Mouse (Mus musculus): Measurements from ENCODE around the gene Ccni.

Gene Ccni

DNA sequence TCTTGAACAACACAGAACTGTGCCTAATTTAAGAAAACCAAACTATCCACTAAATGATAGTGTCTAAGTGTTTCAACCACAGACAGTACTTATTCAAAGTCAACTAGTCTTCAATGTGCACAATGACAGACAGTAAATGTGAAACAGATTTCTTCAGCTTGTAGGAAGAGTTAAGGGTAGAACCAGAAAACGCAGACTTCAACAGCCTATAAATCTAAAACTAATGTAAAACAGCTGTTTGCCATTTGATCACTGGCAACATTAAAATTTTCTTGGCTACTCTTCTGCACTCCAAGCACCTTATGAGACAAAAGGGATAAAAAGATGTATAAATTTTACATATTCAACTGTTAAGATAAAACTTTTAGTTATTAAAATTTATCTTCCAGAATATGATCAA, 5.1 kb downstream of the Ccni start:
- DNase-seq (ENCODE audit: low spot score in 2 of 2): no peak

DNA sequence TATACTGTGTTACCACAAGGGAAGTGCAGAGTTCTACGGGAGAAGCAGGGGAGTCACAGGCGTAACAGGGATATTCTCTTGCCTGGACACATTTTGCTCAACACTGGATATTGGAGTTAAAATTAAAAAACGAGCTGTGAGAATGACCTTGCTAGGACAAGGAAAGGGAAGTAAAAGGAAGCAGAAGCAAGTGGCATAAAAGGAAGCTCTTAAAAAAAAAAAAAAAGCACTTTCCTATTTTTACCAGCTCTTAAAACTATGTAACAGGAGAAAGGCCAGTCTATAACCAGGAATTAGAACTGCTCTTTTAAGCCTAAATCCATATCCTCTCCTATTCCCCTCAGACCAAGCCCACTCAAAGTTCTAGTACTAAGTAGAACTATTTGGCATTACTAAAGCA, 8.1 kb downstream of the Ccni start:
- DNase-seq (ENCODE audit: low spot score in 2 of 2): no peak

DNA sequence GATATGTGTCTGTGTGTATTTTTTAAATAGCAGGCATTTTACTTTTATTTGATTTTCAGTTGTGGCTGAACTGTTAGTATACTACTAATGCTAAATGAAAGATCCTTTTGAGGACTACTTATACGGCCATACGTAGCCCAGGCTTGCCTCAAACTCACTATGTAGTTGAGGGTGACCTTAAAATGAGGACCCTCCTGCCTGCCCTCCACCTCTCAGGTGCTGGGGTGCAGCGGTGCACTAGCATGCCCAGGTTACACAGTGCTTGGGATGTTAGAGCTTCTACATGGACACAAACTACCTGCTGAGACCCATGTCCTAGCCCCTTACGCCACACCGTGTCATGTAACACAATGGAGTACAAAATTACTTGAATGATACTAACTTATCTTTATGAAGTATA, 15.9 kb downstream of the Ccni start:
- no peak for DNase-seq (ENCODE audit: low spot score in 2 of 2)

DNA sequence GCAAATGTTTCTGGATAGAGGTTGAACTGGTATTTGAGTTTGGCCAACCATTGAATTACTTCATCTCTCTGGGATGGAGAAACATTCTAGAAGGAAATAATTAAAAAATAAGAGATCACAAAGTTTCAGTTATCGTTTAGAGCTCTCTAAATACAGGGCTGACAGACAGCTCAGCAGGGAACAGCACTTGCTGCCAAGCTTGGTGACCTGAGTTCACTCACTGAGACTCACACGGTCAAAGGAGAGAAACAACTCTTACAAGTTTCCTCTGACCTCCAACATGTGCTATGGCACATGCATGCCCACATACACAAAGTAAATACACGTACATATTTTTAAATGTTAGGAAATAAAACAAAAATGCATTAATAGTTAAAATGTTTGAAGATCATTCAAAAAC, 16.7 kb downstream of the Ccni start:
- DNase-seq (ENCODE audit: low spot score in 2 of 2): no peak

DNA sequence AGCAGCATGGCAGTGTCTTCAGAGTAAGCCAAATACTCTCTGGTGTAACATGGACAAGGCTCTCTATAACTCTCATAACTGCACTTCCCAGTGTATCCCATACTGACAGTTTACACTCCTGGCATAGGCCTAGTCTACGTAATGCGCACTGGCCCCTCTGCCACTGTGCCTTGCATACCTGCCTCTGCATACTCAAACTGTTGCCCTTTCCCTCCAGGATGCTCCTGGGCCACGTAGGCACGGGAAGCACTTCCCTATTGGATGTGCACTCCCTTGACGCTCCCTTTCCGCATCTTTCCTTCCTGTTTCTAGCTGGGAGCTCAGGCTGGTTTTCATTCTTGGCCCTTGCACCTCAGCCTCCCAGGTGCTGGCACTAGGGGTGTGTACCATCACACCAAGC, 21.7 kb downstream of the Ccni start:
- DNase-seq (ENCODE audit: low spot score in 2 of 2): no peak

DNA sequence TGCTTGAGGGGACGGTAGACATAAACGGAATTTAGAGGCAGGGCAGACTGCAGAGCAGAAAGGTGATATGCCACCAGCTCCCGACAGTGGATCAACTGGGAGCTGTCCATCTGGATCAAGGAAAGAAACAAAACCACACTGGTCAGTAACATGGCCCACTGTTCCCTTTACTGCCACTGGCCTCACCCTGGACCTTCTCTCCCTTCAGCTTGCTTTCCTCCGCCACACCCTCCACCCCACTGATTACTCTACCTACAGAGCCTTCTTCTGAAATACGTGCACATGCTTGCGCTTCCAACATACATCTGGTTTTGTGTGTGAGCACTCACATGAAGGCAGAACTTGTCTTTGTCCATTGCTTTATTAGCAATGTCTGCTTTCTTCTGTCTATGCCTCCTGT, 23.0 kb downstream of the Ccni start:
- DNase-seq (ENCODE audit: low spot score in 2 of 2): no peak

DNA sequence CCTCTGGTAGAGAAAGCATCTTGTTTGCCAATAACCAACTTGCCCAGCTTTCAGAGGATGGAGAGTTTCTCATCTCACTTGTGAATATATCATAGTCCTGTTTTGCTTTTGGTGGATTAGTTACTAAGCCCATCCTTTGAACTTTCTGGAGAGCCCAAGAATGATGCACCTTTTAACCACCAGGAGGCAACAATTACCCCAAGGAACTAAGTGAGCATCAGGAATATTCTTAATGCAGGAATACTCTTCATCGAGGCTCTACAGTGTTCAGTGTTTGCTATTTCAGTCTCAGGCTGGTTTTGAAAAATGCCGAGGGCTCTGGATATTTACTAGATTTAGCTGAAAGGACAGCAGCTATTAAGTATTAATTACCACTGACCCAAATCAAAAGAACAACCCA, 26.0 kb downstream of the Ccni start:
- DNase-seq (ENCODE audit: low spot score in 2 of 2): no peak

DNA sequence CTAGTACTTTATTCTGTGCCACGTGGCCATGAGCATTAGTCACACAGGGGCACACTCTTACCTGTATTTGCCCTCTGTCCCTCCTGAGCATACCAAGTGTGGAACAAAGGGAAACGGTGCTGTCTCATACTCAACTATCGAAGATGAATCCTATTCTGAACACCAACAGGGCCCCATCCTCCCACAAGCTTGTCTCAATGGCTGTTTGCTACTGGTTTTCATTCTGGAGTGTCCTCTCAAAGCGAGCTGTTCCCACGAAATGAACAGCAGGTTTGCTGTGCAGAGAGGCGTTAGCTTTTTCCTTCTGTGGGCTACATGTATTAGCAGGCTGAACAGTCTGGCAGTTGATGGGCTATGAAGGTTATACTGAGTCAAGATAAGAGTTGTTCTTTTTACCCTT, 27.7 kb downstream of the Ccni start:
- no peak for DNase-seq (ENCODE audit: low spot score in 2 of 2)

DNA sequence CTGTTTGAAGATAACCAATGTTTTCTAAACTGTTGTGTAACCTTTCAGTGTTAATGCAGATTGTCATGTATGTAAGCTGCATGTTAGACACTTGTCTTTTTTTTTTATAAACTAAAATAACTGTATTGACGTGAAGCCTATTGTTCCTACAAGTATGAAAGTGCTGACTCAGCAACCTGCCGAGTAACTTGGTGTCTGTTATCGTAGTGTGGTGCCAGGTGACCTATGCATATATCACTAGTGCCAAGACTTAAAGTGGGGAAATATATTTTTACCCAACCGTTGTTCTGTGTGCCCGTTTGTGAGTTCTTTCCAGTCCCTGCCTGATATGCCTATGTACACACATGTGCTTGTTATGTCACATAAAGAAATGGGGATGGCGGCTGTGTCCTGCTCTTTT, 31.6 kb downstream of the Ccni start:
- DNase-seq (ENCODE audit: low spot score in 2 of 2): no peak

DNA sequence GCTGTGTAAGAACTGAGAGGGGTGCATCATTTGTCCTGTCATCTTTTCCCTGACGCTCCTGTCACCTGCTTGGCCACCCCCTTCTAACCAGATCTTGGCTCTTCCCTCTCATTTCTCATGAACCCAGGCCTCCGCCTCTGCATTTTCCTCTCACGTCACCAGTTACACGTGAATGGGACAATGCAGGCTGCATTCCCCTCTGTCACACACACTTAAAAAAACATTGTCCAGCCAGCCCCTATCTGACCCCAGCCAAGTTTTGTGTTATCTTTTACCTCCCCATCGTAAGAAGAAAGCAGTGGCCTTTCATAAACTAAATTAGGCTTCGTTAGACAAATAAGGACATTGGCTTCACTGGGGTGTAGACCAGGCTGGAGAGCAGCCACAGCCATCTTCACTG, 33.8 kb downstream of the Ccni start:
- DNase-seq (ENCODE audit: low spot score in 2 of 2): no peak

DNA sequence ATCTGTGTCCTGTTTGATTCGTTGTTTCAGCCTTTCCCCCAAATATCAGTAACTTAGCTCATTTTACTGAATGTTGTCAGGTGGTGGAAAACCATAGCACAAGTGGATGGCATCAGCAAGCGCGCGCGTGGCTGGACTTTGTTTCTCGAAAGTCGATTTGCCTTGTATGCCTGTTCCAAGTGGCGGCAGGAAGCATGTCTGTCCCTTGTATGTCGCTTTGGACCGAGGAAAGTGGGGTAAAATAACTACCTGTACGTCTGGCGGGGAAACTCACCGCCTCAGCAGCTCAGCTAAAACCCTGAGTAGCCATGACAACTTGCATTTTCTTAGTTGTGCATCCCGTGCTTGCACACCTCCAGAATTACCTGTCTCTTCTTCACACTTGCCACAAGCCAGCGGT, 34.9 kb downstream of the Ccni start:
- no peak for DNase-seq (ENCODE audit: low spot score in 2 of 2)

DNA sequence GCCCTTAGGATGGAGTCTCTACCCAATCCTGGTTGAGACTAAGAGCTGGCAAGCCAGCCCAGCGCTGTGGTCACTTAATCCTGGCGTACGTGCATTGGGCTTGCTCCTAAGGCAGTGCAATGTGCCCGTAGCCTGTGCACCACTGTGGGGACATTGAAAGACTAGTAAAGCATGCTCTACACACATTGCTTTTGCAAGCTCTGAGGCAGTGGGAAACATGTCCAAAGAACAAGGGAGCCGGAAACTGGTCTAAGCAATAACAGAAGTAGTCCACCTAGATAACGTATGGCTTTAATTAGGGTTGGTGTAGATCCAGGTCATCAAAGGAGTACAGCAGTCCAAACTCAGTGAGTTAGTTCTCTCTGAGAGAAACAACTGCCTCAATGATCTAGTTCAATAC, 37.6 kb downstream of the Ccni start:
- no peak for DNase-seq (ENCODE audit: low spot score in 2 of 2)

DNA sequence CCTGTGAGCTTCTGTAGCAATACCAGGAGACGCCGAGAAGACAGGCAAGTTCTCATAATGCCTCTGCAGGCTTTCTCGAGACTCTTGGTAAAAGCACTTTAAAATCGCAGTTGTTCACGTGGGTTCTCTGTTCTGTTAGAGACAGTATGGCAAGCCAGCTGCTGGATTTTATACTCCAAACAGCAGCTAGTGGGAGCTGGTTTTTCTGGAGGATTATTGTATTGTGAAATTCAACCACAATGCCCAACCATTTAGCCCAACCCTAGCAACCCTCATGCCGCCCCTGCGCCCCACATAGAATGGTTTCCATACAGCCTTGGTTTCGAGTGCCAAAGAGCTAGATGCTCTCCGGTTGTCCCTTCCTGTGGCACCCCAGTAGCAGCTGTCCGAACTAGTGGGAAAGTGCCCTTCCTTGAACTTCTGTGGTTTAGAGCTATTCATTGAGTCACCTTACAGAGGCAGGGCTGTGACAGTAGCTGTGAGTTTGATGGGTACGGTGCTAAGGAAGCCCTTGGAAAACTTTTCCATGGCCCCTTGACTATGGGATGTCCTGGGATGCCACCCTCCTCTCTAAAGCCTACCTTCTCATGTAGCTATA, 38.3 kb downstream of the Ccni start:
- no peak for DNase-seq (ENCODE audit: low spot score in 2 of 2)

DNA sequence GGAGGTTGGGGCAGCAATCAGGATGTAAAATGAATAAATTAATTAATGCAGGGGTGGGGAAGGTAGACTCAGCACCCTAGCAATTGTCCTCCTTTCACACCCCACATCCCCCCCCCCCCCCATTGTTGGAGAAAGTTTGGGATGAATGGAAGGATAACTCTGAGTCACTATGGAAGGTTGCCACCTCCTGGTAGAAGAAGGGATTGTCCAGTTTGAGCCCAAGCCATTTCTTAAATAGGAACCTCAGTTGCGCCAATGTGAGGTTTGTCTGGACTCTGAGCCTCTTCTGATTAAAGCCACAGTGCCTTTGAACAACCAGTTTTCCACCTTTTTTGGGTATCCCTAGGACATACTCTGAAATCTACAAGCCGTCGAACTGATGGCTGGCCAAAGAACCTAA, 42.8 kb downstream of the Ccni start:
- peak in 1 of 2 experiments; percentile 13 for DNase-seq (ENCODE audit: low spot score in 2 of 2)

DNA sequence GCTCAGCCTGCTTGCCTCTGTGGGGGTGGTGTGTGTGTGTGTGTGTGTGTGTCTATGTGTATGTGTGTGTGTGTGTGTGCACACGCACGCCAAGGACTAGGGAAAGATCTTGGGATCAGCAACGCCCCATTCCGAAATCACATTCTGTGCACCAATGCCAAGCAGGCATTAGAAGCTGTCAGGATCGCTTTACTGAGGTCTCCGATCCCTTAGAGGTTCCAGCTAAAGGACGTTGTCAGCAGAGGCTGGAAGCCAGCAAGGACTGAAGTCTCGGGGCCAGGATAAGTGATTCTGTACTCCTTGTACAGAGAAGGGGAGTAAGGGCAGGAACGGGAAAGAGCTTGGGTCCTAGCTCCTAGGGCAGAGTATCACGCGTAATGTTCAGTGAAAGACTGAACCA, 51.9 kb downstream of the Ccni start:
- DNase-seq (ENCODE audit: low spot score in 2 of 2): no peak

DNA sequence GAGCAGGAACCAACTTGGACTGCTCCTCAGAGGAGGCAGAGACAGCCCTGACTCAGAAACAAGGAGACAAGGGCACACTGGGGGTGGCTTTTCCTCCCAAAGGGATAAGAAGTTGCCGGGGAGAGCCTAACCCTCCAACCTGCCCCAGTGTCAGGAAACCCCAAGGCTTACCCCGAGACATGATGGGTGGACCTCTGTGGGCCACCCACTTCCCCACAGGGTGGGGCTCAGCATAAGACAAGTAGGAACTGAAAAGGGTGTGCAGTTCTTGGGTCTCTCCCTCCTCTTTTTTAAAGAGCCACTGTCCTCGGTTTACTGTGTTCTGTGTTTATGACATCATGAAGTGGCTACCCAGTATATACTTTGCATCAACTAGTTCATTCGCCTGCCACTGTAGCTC, 53.8 kb downstream of the Ccni start:
- peak; percentile 11 to 21 for DNase-seq (ENCODE audit: low spot score in 2 of 2)

DNA sequence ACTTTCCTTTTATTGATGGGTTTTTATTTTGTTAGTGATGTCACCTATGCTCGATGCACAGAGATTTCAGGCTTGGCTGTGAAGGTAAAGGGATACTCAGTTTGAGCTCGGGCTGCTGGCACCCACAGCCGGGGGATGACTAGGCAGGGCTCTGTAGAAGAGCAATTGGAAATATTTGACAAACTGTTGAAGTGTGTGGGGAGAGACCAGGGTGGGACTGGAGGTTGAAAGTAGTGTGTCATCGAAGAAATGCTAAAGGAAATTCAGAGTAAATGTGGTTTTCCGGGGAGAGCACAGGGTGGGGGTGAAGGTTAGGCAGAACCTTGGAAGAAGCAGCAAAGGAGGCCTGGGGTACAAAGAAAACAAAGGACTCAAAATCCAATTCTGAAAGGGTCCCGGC, 54.3 kb downstream of the Ccni start:
- DNase-seq (ENCODE audit: low spot score in 2 of 2): no peak

DNA sequence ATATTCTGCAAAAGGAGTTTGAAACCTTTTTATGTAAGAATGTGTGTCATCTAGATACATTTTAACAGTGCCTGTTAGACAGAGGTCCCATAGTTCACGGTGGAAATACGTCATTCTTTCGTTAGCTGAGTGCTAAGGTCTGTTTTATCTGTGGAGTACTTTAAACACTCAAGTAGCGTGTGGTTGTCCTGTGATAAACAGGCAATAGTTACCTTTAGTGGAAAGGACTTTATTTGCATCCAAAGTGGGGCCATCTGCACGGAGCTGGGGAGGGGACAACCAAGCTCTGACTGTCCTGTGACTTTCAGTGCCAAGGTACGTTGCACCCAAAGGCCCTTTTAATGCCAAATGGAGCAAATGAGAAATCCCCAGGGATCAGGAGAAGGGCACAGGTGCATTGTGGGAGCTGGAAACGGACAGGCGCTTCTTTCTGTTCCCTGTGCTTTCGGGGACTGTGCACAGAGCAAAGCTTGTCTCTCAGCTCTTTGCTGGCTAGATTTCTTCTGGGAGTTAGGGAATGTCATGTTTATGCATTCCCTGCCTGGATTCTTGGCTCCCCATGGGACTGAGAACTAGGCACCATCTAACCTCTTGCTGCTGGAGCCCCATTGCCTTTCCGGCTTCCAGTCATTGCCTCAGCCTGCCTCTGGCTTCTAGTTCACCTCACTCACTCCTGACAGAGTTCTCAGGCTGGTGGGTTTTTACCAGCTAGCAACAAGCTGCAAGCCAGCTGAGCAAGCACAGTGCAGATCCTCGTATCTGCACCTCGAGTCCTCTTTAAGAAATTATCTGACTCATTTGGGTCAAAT, 56.1 kb downstream of the Ccni start:
- DNase-seq (ENCODE audit: low spot score in 2 of 2): no peak

DNA sequence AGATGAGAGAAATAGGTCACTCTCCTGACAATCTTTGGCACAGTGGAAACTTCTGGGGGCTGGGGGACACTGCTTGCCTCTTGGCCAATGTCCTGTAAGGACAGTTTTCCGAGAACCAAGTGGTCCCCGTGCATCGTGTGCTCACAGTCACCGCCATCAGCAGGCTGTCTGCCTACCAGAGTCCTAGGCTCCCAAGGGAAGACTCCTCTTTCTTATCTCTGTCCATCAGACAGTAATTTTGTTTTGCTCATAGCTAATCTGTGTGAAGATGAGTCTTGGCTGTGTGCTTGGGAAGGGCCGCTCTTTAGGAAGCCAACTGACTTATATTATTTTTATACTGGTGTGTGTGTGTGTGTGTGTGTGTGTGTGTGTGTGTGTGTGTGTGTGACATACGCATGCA, 60.8 kb downstream of the Ccni start:
- DNase-seq (ENCODE audit: low spot score in 2 of 2): no peak

DNA sequence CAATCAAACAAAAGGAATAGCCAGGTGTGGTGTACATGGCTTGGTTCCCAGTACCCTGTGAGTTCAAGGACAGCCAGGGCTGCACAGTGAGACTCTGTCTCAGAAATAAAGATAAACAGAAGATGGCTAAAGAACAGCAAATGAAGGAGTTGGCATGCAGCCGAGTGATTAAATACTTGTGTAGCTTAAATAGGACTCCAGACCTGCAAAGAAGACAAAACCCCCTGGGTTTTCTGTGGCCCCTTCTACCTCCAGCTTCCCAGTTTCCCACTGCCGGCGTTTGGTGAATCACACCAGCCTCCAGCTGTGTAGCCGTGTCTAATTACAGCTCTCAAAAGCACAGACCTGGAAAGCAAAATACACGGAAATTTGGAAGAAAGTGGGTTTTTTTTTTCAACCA, 61.4 kb downstream of the Ccni start:
- no peak for DNase-seq (ENCODE audit: low spot score in 2 of 2)

DNA sequence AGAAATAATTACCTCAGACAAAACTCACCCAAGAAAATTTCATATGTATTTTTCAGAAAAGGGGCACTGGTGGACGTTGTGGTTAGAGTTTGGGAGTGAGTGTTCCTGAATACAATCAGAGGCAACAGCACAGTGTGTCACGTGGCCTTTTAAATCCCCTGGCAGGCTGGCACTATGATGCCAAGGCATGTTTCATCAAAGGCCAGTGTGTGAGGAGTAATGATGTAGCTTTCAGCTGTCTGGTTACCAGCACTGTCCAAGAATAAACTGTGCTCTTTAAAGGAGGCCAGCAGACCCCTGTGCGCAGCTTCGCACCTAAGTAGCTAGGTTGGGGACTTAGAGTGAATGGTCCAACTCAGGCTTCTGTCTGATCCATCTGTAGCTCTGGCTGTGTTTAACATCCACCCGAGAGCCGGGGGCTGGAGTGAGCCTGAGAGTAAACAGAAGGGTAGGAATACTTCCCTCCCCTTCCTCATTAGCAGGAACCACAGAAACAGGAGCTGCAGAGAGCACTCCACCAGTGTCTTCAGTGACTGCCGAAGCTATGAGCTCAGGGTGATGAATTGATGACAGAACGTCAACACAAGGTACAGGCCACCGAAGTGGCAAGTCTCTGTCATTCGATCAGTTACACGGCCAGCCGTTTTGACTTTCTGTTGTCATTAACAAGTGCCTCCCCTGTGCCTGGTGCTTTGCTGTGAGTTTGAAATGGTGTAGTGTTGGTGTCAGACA, 62.8 kb downstream of the Ccni start:
- no peak for DNase-seq (ENCODE audit: low spot score in 2 of 2)

DNA sequence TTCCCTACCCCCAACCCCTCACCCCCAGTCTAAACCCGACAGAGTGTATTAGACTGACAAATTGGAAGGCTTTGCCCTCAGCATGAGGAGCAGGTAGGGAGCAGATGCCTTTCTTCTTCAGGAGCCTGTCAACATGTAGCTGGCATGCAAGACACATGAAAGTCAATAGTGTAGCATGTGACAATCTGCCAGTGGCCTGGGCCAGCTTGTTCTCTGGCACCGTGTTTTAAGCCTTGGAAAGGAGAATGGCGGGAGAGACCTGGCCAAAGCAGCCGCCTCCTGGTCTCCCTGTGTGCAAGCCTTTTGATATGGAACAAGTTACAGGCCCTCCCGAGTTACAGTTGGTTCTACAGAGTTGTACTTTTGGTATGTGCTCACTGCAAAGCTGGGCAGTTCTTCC, 65.5 kb downstream of the Ccni start:
- no peak for DNase-seq (ENCODE audit: low spot score in 2 of 2)

DNA sequence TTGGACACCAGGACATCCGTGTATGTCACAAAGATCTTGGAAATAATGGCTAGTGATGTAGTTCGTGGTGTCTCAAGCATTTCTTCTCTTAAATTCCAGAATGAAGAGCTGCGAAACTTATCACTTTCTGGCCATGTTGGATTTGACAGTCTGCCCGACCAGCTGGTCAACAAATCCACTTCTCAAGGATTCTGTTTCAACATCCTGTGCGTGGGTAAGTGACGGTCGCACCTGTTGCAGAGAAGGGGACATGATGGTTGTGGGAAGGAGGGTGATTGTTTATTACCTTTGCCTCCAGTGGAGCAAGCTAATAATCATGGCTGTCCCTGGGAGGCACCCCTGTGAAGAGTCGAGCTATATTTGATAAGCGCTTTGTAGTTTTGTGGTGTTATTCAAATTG, 66.9 kb downstream of the Ccni start:
- no peak for DNase-seq (ENCODE audit: low spot score in 2 of 2)

Data from spleen, postnatal 14 days (tissue).